Mouse (Mus musculus): ENCODE data around the gene 2010003K11Rik.
"Not testable (repeated sequence)": the region's sequence is repeated elsewhere in the genome, so short reads cannot be mapped to it uniquely, and the experiment has no call there.

Gene 2010003K11Rik

DNA sequence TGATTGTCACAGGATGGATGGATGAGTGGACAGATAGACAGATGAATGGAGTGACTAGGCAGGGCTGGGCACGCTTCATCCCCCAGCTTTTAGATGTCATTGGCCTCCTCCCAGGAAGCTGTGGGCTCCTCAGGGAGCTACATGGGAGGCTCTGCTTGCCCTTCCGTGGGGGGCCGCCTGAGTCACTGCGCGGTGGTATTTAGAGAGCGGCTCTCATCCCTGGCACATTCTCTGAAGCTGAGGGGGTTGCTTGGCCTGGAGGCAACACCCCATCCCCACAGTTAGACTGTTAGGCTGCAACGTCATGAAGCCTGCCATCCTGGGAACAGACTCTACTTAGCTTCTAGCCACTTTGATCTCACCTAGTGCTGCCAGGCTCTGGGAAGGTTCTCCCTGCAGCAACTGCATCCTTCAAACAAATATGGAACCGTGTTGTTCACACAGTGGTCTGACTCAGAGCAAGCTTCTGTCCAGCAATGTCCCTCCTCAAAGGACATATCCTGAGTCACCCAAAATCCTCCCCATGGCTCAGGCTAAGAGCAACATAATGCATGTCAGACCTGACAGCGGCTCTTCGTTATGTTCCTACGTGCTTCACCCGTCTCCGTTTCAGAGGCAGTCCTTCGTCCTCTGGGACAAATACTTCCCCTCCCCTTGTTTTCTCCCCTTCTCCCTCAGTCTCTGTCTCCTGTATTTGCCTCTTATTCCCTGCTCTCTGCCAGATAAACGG is 43.1 kb downstream of the 2010003K11Rik start:
- no peak for DNase-seq

DNA sequence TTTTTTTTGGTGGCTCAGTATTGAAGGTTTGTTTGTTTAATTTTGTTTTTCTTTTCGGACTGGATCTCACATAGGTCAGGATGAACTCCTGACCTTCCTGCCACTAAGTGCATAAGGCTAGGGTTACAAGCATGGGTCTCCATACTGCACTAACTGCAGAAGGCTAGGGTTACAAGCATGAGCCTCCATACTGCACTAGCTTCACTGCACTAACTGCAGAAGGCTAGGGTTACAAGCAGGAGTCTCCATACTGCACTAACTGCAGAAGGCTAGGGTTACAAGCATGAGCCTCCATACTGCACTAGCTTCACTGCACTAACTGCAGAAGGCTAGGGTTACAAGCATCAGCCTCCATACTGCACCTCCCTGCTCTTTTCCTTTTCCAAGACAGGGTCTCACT is 44.3 kb downstream of the 2010003K11Rik start:
- not testable (repeated sequence) for DNase-seq

- DNase-seq = no peak
Measured at GRCm38 (mm10) chr19:4452525-4452924, 45.9 kb downstream of the 2010003K11Rik start.

GRCm38 (mm10) chr19:4451965-4452364 is 46.4 kb downstream of the 2010003K11Rik start:
- DNase-seq = no peak

DNA sequence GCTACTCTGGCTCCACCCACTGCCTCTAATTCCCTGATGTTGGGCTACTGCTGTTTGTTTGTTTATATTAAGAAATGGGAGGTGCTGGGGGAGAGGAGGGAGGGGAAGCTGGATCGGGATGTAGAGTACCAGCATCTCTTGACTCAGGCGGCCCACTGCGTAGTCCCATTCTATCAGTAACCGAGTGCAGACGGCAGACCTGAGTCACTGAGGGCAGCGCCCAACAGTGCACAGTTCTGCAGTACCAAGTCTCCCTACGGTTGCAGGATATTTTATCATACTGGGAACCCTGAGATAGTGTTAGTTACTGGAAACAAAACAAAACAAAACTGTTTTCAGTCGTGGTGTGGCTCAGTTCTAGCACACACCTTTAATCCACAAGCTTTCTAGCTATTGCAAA is 47.3 kb downstream of the 2010003K11Rik start:
- DNase-seq = no peak

DNA sequence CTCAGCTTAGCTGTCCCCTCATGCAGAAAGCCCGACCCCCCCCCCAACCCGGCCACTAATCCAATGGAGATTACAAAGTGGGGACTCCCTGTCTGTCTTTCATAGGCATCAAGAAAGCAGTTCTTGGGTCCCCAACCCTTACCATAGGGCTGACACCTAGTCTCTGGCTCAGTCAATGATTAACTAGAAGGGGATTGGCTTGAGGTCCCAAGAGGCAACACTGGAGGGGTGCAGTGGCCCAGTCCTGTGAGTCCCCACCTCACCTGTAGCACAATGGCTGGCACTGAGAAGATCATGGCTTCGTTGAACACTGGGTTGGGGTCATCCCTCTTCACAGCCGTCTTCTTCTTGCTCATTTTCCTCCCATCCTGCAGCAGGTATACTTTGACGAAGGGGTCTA is 47.7 kb downstream of the 2010003K11Rik start:
- no peak for DNase-seq

GRCm38 (mm10) chr19:4449230-4449629 is 49.2 kb downstream of the 2010003K11Rik start:
- no peak for DNase-seq

- no peak for DNase-seq
Measured at GRCm38 (mm10) chr19:4447445-4447844, 50.9 kb downstream of the 2010003K11Rik start.

Data from cerebellum, postnatal 36 days (tissue).